Mouse (Mus musculus) erythroblast, embryonic 14.5 days (primary cell): ENCODE measurements around the gene Aspm. TPM values are rescaled to one million over a fixed set of nuclear protein-coding genes. Genes with fewer than 3 reads are reported as not detected.
"Not testable (repeated sequence)": the region's sequence is repeated elsewhere in the genome, so short reads cannot be mapped to it uniquely, and the experiment has no call there.

Source experiments
- H3K27me3 ChIP-seq: 2 replicates; pipeline ENCODE4 v1.6.1; 2012; ENCODE audit warnings: inconsistent platforms; ENCODE audit not compliant: control insufficient read depth
- H3K36me3 ChIP-seq: 2 replicates; pipeline ENCODE4 v1.6.1; 2012; ENCODE audit warnings: mild to moderate bottlenecking, inconsistent platforms; ENCODE audit not compliant: control insufficient read depth
- H3K4me1 ChIP-seq: 2 replicates; pipeline ENCODE4 v1.6.1; 2012; ENCODE audit warnings: inconsistent platforms; ENCODE audit not compliant: control insufficient read depth
- H3K4me3 ChIP-seq: replicated peaks from 2 replicates; pipeline ENCODE3; 2012; ENCODE audit warnings: moderate library complexity, mild to moderate bottlenecking, inconsistent platforms
- H3K9me3 ChIP-seq: 2 replicates; pipeline ENCODE4 v1.6.1; 2012; ENCODE audit warnings: low read length, inconsistent platforms, mixed read lengths; ENCODE audit not compliant: control insufficient read depth
- GATA1 ChIP-seq: IDR thresholded peaks from 2 replicates; pipeline ENCODE4 v1.6.1; 2012; ENCODE audit warnings: low read length, inconsistent platforms, mixed read lengths
- TAL1 ChIP-seq: IDR thresholded peaks from 3 replicates; pipeline ENCODE4 v1.6.1; 2012; ENCODE audit warnings: low read length, inconsistent platforms, mixed read lengths
- polyA plus RNA-seq: library from polyadenylated mRNA; stranded (reverse); fragments of >175 nt; gene quantifications from 2 replicates; pipeline ENCODE4 v1.2.3, GENCODE M21; 2012

Aspm gene
- polyA plus RNA-seq, result 0.19 and 0.27 TPM in 2 replicates

GRCm38 (mm10) chr1:139454340-139455225 lies at the start of gene Aspm:
Aspm (plus strand) TSS chr1:139454772.
- peak within 1 kb of the TSS; percentile 74 for H3K4me3 ChIP-seq
- no peaks in the 10 kb centered on the region for H3K27me3 ChIP-seq
- H3K4me1 ChIP-seq, result peaks cover 38% of the 10 kb centered on the region
- TF ChIP-seq GATA1, result no peak
- no peak for TF ChIP-seq TAL1
- no peaks in the 10 kb centered on the region for H3K9me3 ChIP-seq
- peaks cover 36% of the 10 kb centered on the region for H3K36me3 ChIP-seq

DNA sequence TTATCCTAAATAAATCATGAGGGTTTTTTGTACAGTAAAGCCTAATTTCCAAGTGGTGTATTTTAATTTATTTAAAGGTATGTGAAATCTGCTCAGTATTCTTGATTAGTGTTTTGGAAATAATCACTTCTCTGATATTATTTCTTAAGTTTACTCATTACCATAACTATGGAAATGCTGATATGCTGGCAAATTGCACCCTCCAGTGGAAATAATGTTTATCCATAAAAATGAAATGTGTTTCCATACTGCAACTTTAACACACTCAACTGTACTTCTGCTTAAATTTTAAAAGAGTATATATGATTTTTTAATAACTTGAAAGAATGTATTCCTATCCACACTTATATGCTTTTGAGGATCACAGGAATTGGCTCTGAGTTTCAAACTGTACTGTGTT lies 48.8 kb upstream of the Aspm start:
- Histone ChIP-seq H3K9me3 (peaks cover 8% of the 10 kb centered on the region), H3K4me3 (no peak overlapping the region), H3K36me3 (no peaks in the 10 kb centered on the region), H3K4me1 (no peaks in the 10 kb centered on the region), H3K27me3 (no peaks in the 10 kb centered on the region)
- TF ChIP-seq TAL1, result no peak
- no peak for TF ChIP-seq GATA1

DNA sequence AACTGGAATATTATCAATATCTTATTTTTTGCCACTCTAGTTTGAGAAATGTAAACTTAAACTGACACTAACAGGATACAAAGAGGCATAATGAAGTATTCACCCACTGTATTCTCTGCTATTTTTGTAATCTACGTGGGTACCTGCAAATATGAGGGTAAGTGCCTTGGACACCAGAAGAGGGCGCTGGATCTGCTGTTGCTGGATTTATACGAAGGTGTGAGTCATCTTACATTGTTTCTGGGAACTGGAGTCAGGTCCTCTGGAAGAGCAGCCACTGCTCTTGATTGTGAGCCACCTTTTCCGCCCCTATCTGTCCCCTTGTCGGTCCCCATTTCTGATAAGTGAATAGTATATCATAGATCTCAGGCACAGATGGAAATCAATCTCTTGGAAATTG lies 46.9 kb upstream of the Aspm start:
- H3K9me3 ChIP-seq, result peaks cover 8% of the 10 kb centered on the region
- TF ChIP-seq TAL1 (no peak), GATA1 (no peak)
- H3K4me3 ChIP-seq, result no peak overlapping the region
- no peaks in the 10 kb centered on the region for H3K27me3 ChIP-seq
- H3K36me3 ChIP-seq, result no peaks in the 10 kb centered on the region
- no peaks in the 10 kb centered on the region for H3K4me1 ChIP-seq

GRCm38 (mm10) chr1:139412365-139412764 lies 42.2 kb upstream of the Aspm start:
- not testable (repeated sequence) for H3K4me1 ChIP-seq

GRCm38 (mm10) chr1:139413465-139413864 lies 41.1 kb upstream of the Aspm start:
- Histone ChIP-seq H3K4me3 (no peak overlapping the region), H3K36me3 (no peaks in the 10 kb centered on the region), H3K27me3 (no peaks in the 10 kb centered on the region), H3K9me3 (peaks cover 8% of the 10 kb centered on the region), H3K4me1 (no peaks in the 10 kb centered on the region)
- TF ChIP-seq TAL1, result no peak
- TF ChIP-seq GATA1, result no peak

More at GRCm38 (mm10) chr1:139412365-139412764, 42.2 kb upstream of the Aspm start:
- not testable (repeated sequence) for H3K27me3 ChIP-seq, H3K4me3 ChIP-seq, H3K36me3 ChIP-seq, H3K9me3 ChIP-seq

DNA sequence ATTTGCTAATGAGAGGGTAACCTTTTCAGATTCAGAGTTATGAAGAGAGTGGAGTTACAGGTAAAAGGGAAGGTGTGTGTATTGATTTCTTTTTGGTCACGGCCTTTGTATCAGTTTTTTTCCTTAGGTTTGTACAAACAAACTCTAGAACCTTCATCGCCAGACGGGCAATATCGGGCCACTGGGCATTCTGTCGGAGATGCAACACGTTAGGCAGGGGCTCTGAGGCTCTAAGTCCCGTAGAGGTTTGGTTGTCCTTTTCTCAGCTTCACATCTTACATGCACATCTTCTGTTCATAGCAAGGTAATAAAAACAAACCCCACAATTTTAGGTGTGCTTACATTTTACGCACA lies 33.1 kb upstream of the Aspm start:
- H3K36me3 ChIP-seq, result peaks cover 13% of the 10 kb centered on the region
- peaks cover 40% of the 10 kb centered on the region for H3K4me1 ChIP-seq
- TF ChIP-seq GATA1, result no peak
- H3K27me3 ChIP-seq, result no peaks in the 10 kb centered on the region
- peak overlapping the region; percentile 95 for H3K4me3 ChIP-seq
- no peaks in the 10 kb centered on the region for H3K9me3 ChIP-seq

GRCm38 (mm10) chr1:139421875-139422791 lies 32.4 kb upstream of the Aspm start, which contains the start of gene Zbtb41:
Zbtb41 (plus strand) TSS chr1:139422288.
- Histone ChIP-seq H3K9me3 (no peaks in the 10 kb centered on the region), H3K27me3 (no peaks in the 10 kb centered on the region), H3K4me3 (peak within 1 kb of the TSS; percentile 95), H3K36me3 (peaks cover 16% of the 10 kb centered on the region), H3K4me1 (peaks cover 42% of the 10 kb centered on the region)
- no peak for TF ChIP-seq GATA1
- TF ChIP-seq TAL1, result no peak

DNA sequence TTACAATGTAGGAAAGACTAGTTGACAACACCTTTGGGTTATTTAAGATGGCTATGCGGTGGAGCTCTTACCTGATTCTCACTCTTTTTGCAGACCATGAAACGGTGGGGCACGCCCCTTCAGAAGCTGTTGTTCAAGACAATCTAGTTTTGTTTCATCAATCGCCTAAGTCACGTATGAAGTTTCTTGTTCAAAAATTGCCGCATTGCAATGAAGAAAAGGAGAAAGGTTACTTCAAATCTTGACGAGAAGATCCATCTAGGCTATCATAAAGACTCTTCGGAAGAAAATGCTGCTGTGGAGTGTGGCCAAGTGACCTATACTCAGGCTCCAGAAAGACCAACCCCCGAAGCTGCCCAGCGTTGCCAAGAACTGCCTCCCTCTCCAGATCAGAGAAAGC lies 31.6 kb upstream of the Aspm start:
- TF ChIP-seq GATA1 (no peak), TAL1 (no peak)
- peaks cover 42% of the 10 kb centered on the region for H3K4me1 ChIP-seq
- no peaks in the 10 kb centered on the region for H3K27me3 ChIP-seq
- H3K36me3 ChIP-seq, result peaks cover 17% of the 10 kb centered on the region
- no peaks in the 10 kb centered on the region for H3K9me3 ChIP-seq
- peak overlapping the region; percentile 95 for H3K4me3 ChIP-seq

DNA sequence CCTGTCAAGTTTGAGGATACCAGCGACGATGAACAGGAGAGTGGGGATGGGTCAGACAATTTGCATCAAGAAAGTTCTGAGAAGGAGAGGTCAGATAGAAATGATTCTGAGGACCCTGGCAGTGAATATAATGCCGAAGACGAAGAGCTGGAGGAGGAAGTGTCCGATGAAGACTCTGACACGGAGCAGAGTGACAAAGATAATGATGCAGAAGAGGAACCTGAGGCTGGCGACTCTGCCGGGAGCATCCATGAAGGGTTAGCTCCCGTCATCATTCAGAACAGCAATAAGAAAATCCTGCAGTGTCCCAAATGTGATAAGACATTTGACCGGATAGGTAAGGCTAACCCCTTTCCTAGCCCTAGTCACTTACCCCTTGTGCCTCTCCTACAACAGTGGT lies 30.6 kb upstream of the Aspm start:
- no peaks in the 10 kb centered on the region for H3K27me3 ChIP-seq
- peaks cover 42% of the 10 kb centered on the region for H3K4me1 ChIP-seq
- H3K36me3 ChIP-seq, result peaks cover 18% of the 10 kb centered on the region
- TF ChIP-seq TAL1 (no peak), GATA1 (no peak)
- H3K9me3 ChIP-seq, result no peaks in the 10 kb centered on the region
- peak overlapping the region; percentile 95 for H3K4me3 ChIP-seq
